Mouse (Mus musculus) MEL (cell line): ENCODE results near the gene Nckap1. TPM values are rescaled to one million over a fixed set of nuclear protein-coding genes. Genes with fewer than 3 reads are reported as not detected.

ENCODE experiments used
- DNase-seq: peaks from one replicate; pipeline ENCODE4 v3.0.0; 2011; ENCODE audit warnings: low read depth, low spot score
- H3K27ac ChIP-seq: 2 replicates; pipeline ENCODE4 v1.5.1; 2012; ENCODE audit warnings: low read depth, mild to moderate bottlenecking, control low read depth, low read length, moderate library complexity; ENCODE audit not compliant: control insufficient read depth
- H3K27me3 ChIP-seq, 2 experiments: fragments of 150-350 bp in 1 of 2; sonication (generic) in 1 of 2; 2 replicates each; pipeline ENCODE4 v1.6.1; 2012; ENCODE audit warnings: low read length in 2 of 2, mild to moderate bottlenecking in 2 of 2, improper control_type of control experiment in 1 of 2, moderate library complexity in 1 of 2; ENCODE audit not compliant: insufficient read depth in 2 of 2, control insufficient read depth in 1 of 2
- H3K36me3 ChIP-seq, 2 experiments: 2 replicates each; pipeline ENCODE4 v1.6.1; 2012 to 2014; ENCODE audit warnings: low read length in 2 of 2, improper control_type of control experiment in 1 of 2, inconsistent platforms in 1 of 2, mild to moderate bottlenecking in 1 of 2; ENCODE audit not compliant: insufficient read depth in 2 of 2, control insufficient read depth in 1 of 2
- H3K4me1 ChIP-seq, 2 experiments: fragments of 150-350 bp in 1 of 2; sonication (generic) in 1 of 2; 2 replicates each; pipeline ENCODE4 v1.6.1; 2012; ENCODE audit warnings: low read length in 2 of 2, improper control_type of control experiment in 1 of 2, mild to moderate bottlenecking in 1 of 2; ENCODE audit not compliant: insufficient read depth in 2 of 2, control insufficient read depth in 1 of 2
- H3K4me3 ChIP-seq, 2 experiments: fragments of 150-350 bp in 1 of 2; sonication (generic) in 1 of 2; 2 replicates each; pipeline ENCODE4 v1.5.1; 2012; ENCODE audit warnings: low read depth in 2 of 2, low read length in 2 of 2, mild to moderate bottlenecking in 2 of 2, moderate library complexity in 2 of 2, control low read depth in 1 of 2, improper control_type of control experiment in 1 of 2; ENCODE audit not compliant: control insufficient read depth in 1 of 2, insufficient read depth in 1 of 2
- H3K79me2 ChIP-seq: 2 replicates; pipeline ENCODE4 v1.6.1; 2012; ENCODE audit warnings: mild to moderate bottlenecking, low read length, moderate library complexity; ENCODE audit not compliant: control insufficient read depth, poor library complexity, insufficient read depth
- H3K9ac ChIP-seq: 2 replicates; pipeline ENCODE4 v1.6.1; 2012; ENCODE audit warnings: low read depth, mild to moderate bottlenecking, control low read depth, low read length, moderate library complexity; ENCODE audit not compliant: control insufficient read depth, poor library complexity, severe bottlenecking
- H3K9me3 ChIP-seq: fragments of 150-350 bp; sonication (generic); replicated peaks from 2 replicates; pipeline ENCODE4 v1.6.1; 2012; ENCODE audit warnings: mild to moderate bottlenecking, low read length, improper control_type of control experiment, moderate library complexity; ENCODE audit not compliant: insufficient read depth
- BHLHE40 ChIP-seq: IDR thresholded peaks from 2 replicates; pipeline ENCODE4 v1.6.1; 2012; ENCODE audit warnings: low read depth, mild to moderate bottlenecking, inconsistent platforms, low read length, improper control_type of control experiment, borderline replicate concordance
- CHD1 ChIP-seq: IDR thresholded peaks from 2 replicates; pipeline ENCODE4 v1.6.1; 2012; ENCODE audit warnings: low read depth, mild to moderate bottlenecking, inconsistent platforms, low read length, improper control_type of control experiment
- CHD2 ChIP-seq: IDR thresholded peaks from 2 replicates; pipeline ENCODE4 v1.6.1; 2011; ENCODE audit warnings: low read length, improper control_type of control experiment
- CTCF ChIP-seq, 3 experiments: IDR thresholded peaks in 2 of 3; conservative IDR thresholded peaks in 1 of 3; 2 replicates each; pipeline ENCODE4 v1.5.1; 2011 to 2012; ENCODE audit warnings: low read length in 3 of 3, low read depth in 2 of 3, mild to moderate bottlenecking in 2 of 3, improper control_type of control experiment in 1 of 3, inconsistent platforms in 1 of 3, mixed read lengths in 1 of 3, moderate library complexity in 1 of 3; ENCODE audit not compliant: control insufficient read depth in 1 of 3, insufficient read depth in 1 of 3, poor library complexity in 1 of 3, severe bottlenecking in 1 of 3
- E2F4 ChIP-seq: IDR thresholded peaks from 2 replicates; pipeline ENCODE4 v1.6.1; 2011; ENCODE audit warnings: low read depth, low read length, improper control_type of control experiment, borderline replicate concordance
- ELF1 ChIP-seq: IDR thresholded peaks from 2 replicates; pipeline ENCODE4 v1.6.1; 2014; ENCODE audit warnings: low read depth, mild to moderate bottlenecking, inconsistent platforms, low read length, improper control_type of control experiment, moderate library complexity
- GABPA ChIP-seq: IDR thresholded peaks from 2 replicates; pipeline ENCODE4 v1.6.1; 2012; ENCODE audit warnings: low read depth, mild to moderate bottlenecking, inconsistent platforms, low read length, improper control_type of control experiment, moderate library complexity
- GATA1 ChIP-seq: IDR thresholded peaks from 2 replicates; pipeline ENCODE4 v1.6.1; 2011; ENCODE audit warnings: low read depth, low read length, improper control_type of control experiment
- HCFC1 ChIP-seq: IDR thresholded peaks from 2 replicates; pipeline ENCODE4 v1.6.1; 2012; ENCODE audit warnings: low read depth, mild to moderate bottlenecking, inconsistent platforms, low read length, improper control_type of control experiment, moderate library complexity
- JUND ChIP-seq: IDR thresholded peaks from 2 replicates; pipeline ENCODE4 v1.6.1; 2011; ENCODE audit warnings: low read depth, mild to moderate bottlenecking, improper control_type of control experiment, low read length
- MAFK ChIP-seq: IDR thresholded peaks from 2 replicates; pipeline ENCODE4 v1.6.1; 2011; ENCODE audit warnings: low read depth, mild to moderate bottlenecking, low read length, improper control_type of control experiment, borderline replicate concordance
- MAX ChIP-seq: IDR thresholded peaks from 2 replicates; pipeline ENCODE4 v1.6.1; 2011; ENCODE audit warnings: low read length, improper control_type of control experiment
- MAZ ChIP-seq: IDR thresholded peaks from 2 replicates; pipeline ENCODE4 v1.6.1; 2012; ENCODE audit warnings: low read depth, mild to moderate bottlenecking, inconsistent platforms, low read length, improper control_type of control experiment
- MYB ChIP-seq: IDR thresholded peaks from 2 replicates; pipeline ENCODE4 v1.6.1; 2011; ENCODE audit warnings: mild to moderate bottlenecking, low read depth, low read length, improper control_type of control experiment
- NELFE ChIP-seq: IDR thresholded peaks from 2 replicates; pipeline ENCODE4 v1.6.1; 2011; ENCODE audit warnings: low read depth, low read length, improper control_type of control experiment
- NRF1 ChIP-seq: IDR thresholded peaks from 2 replicates; pipeline ENCODE4 v1.6.1; 2014; ENCODE audit warnings: low read depth, mild to moderate bottlenecking, inconsistent platforms, low read length, improper control_type of control experiment, moderate library complexity; ENCODE audit not compliant: poor library complexity, insufficient read depth, severe bottlenecking
- POLR2A ChIP-seq, 2 experiments: IDR thresholded peaks; 2 replicates each; pipeline ENCODE4 v1.6.1; 2011 to 2012; ENCODE audit warnings: low read length in 2 of 2, mild to moderate bottlenecking in 2 of 2, control low read depth in 1 of 2, improper control_type of control experiment in 1 of 2, low read depth in 1 of 2, moderate library complexity in 1 of 2; ENCODE audit not compliant: control insufficient read depth in 1 of 2, insufficient read depth in 1 of 2, poor library complexity in 1 of 2
- POLR2AphosphoS2 ChIP-seq: IDR thresholded peaks from 2 replicates; pipeline ENCODE4 v1.6.1; 2011; ENCODE audit warnings: low read length, improper control_type of control experiment
- RAD21 ChIP-seq: IDR thresholded peaks from 2 replicates; pipeline ENCODE4 v1.6.1; 2011; ENCODE audit warnings: mild to moderate bottlenecking, low read depth, low read length, improper control_type of control experiment
- TBP ChIP-seq: IDR thresholded peaks from 2 replicates; pipeline ENCODE4 v1.8.0; 2011; ENCODE audit warnings: low read depth, low read length, improper control_type of control experiment
- UBTF ChIP-seq: IDR thresholded peaks from 2 replicates; pipeline ENCODE4 v1.6.1; 2012; ENCODE audit warnings: low read depth, mild to moderate bottlenecking, inconsistent platforms, low read length, improper control_type of control experiment, moderate library complexity, borderline replicate concordance; ENCODE audit not compliant: insufficient read depth
- USF2 ChIP-seq, 2 experiments: IDR thresholded peaks; 2 replicates each; pipeline ENCODE4 v1.6.1; 2011 to 2012; ENCODE audit warnings: improper control_type of control experiment in 2 of 2, low read length in 2 of 2, borderline replicate concordance in 1 of 2, inconsistent platforms in 1 of 2, low read depth in 1 of 2, mild to moderate bottlenecking in 1 of 2; ENCODE audit not compliant: insufficient read depth in 1 of 2
- ZKSCAN1 ChIP-seq: IDR thresholded peaks from 2 replicates; pipeline ENCODE4 v1.6.1; 2012; ENCODE audit warnings: low read depth, mild to moderate bottlenecking, inconsistent platforms, low read length, improper control_type of control experiment, moderate library complexity
- ZNF384 ChIP-seq: IDR thresholded peaks from 2 replicates; pipeline ENCODE4 v1.6.1; 2012; ENCODE audit warnings: low read depth, mild to moderate bottlenecking, inconsistent platforms, low read length, improper control_type of control experiment
- polyA plus RNA-seq, 2 experiments: library from polyadenylated mRNA; stranded (reverse) in 1 of 2; unstranded in 1 of 2; fragments of >175 nt in 1 of 2; fragments of >200 nt in 1 of 2; gene quantifications; 2 replicates each; pipeline versions ENCODE4 v1.2.1 to v1.2.4; 2012; ENCODE audit warnings: low replicate concordance in 2 of 2, low read depth in 1 of 2; ENCODE audit not compliant: insufficient read length in 2 of 2, insufficient read depth in 1 of 2, missing spikeins in 1 of 2
- total RNA-seq: library from RNA; depleted of rRNA; stranded (reverse); fragments of 300-350 nt; gene quantifications from 2 replicates; pipeline ENCODE4 v1.2.3, GENCODE M21; 2012

The Nckap1 gene
- total and polyA plus RNA-seq, 3 experiments = 5.9 to 7.1 TPM; not detected in 1

GRCm38 (mm10) chr2:80486851-80487250 is 94.3 kb downstream of the Nckap1 start:
- Histone ChIP-seq H3K9me3 (no peaks in the 10 kb centered on the region), H3K27ac (no peak overlapping the region), H3K27me3 (no peaks in the 10 kb centered on the region), H3K4me1 (no peaks in the 10 kb centered on the region), H3K9ac (no peak overlapping the region), H3K4me3 (no peak overlapping the region), H3K36me3 (no peaks in the 10 kb centered on the region), H3K79me2 (no peaks in the 10 kb centered on the region)
- no peak for TF ChIP-seq UBTF
- TF ChIP-seq NELFE = no peak
- no peak for TF ChIP-seq ZKSCAN1
- no peak for TF ChIP-seq USF2 (IDR thresholded peaks at IDR 0.05; ENCODE audit: borderline replicate concordance in 1 of 2, insufficient read depth in 1 of 2, low read depth in 1 of 2, low read length in 2 of 2)
- TF ChIP-seq CTCF (IDR thresholded peaks at IDR 0.05 in 2 of 3, conservative IDR thresholded peaks at IDR 0.05 in 1 of 3; ENCODE audit: control insufficient read depth in 1 of 3, insufficient read depth in 1 of 3, low read depth in 2 of 3, low read length in 3 of 3, poor library complexity in 1 of 3, severe bottlenecking in 1 of 3) = no peak
- no peak for TF ChIP-seq CHD1
- TF ChIP-seq POLR2AphosphoS2 = no peak
- no peak for TF ChIP-seq MAX
- no peak for TF ChIP-seq RAD21
- no peak for TF ChIP-seq BHLHE40
- TF ChIP-seq ZNF384 = no peak
- TF ChIP-seq NRF1 = no peak
- no peak for DNase-seq

- Histone ChIP-seq H3K4me3 (no peak overlapping the region), H3K27ac (no peak overlapping the region), H3K79me2 (no peaks in the 10 kb centered on the region), H3K27me3 (no peaks in the 10 kb centered on the region; a peak in 1 of 4 replicates), H3K36me3 (no peaks in the 10 kb centered on the region), H3K9me3 (no peaks in the 10 kb centered on the region), H3K4me1 (no peaks in the 10 kb centered on the region), H3K9ac (no peak overlapping the region)
- no peak for DNase-seq
- no peak for TF ChIP-seq JUND
- no peak for TF ChIP-seq UBTF
- no peak for TF ChIP-seq ELF1
- TF ChIP-seq RAD21 = no peak
- TF ChIP-seq MAZ = no peak
- no peak for TF ChIP-seq CHD2
- no peak for TF ChIP-seq POLR2A (IDR thresholded peaks at IDR 0.05; ENCODE audit: control insufficient read depth in 1 of 2, insufficient read depth in 1 of 2, low read depth in 1 of 2, low read length in 2 of 2, poor library complexity in 1 of 2)
- TF ChIP-seq E2F4 = no peak
- TF ChIP-seq MAX = no peak
- no peak for TF ChIP-seq NELFE
- no peak for TF ChIP-seq HCFC1
- TF ChIP-seq GABPA = no peak
- no peak for TF ChIP-seq MAFK
- TF ChIP-seq MYB = no peak
- TF ChIP-seq GATA1 = no peak
- TF ChIP-seq TBP = no peak
- TF ChIP-seq USF2 (IDR thresholded peaks at IDR 0.05; ENCODE audit: borderline replicate concordance in 1 of 2, insufficient read depth in 1 of 2, low read depth in 1 of 2, low read length in 2 of 2) = no peak
These were observed 96.2 kb downstream of the Nckap1 start for GRCm38 (mm10) chr2:80484951-80485350.
